Mouse (Mus musculus) spleen, adult 2 months (tissue): Measurements from ENCODE around the gene Prpf3.

Experiments used
- CTCF ChIP-seq: fragments of 200-500 bp; IDR thresholded peaks from 2 replicates; pipeline ENCODE4 v1.5.1; 2011; ENCODE audit warnings: mild to moderate bottlenecking, inconsistent platforms; ENCODE audit not compliant: insufficient read depth, insufficient read length, insufficient replicate concordance; ENCODE audit errors: extremely low read depth
- POLR2A ChIP-seq: fragments of 200-500 bp; IDR thresholded peaks from 2 replicates; pipeline ENCODE4 v1.6.1; 2011; ENCODE audit warnings: low read depth, low read length, inconsistent platforms

DNA sequence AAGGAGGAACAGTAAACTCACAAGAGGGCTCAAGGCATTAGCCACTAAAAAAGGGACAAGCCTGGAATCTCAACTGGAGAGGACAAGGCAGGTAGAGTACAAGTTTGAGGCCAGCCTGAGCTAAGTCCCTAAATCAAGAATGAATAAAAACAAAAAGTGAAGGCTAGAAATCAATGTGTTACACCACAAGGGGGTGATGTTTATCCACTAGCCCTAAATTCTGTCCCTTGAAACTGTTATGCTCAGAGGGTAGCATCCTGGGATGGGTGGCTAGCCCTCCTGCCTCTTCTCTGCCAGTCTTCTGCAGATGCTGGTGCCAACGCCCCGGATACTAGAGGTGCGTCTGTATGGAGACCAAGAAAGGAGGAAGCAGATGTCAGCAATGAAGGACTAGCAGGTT is 4.6 kb upstream of the Prpf3 start:
- TF ChIP-seq POLR2A (no peak), CTCF (no peak)
